Mouse (Mus musculus): Measurements from ENCODE around the gene Chst11.

Chst11 gene

GRCm38 (mm10) chr10:83215559-83215958, 230.3 kb downstream of the Chst11 start:
- DNase-seq (ENCODE audit: low spot score) = no peak

GRCm38 (mm10) chr10:83217256-83217655, 232.0 kb downstream of the Chst11 start:
- DNase-seq (ENCODE audit: low spot score) = no peak

GRCm38 (mm10) chr10:83218778-83219177, 233.5 kb downstream of the Chst11 start:
- no peak for DNase-seq (ENCODE audit: low spot score)

GRCm38 (mm10) chr10:83219729-83220128, 234.4 kb downstream of the Chst11 start:
- peak; percentile 41 for DNase-seq (ENCODE audit: low spot score)

- DNase-seq (ENCODE audit: low spot score) = no peak
These were observed 234.9 kb downstream of the Chst11 start for GRCm38 (mm10) chr10:83220217-83220616.

GRCm38 (mm10) chr10:83220847-83221246, 235.5 kb downstream of the Chst11 start:
- no peak for DNase-seq (ENCODE audit: low spot score)

- DNase-seq (ENCODE audit: low spot score) = no peak
These were observed 239.7 kb downstream of the Chst11 start for GRCm38 (mm10) chr10:83224999-83225398.

- no peak for DNase-seq (ENCODE audit: low spot score)
These were observed 243.3 kb downstream of the Chst11 start for GRCm38 (mm10) chr10:83228626-83229025.

- DNase-seq (ENCODE audit: low spot score) = no peak
These were observed 248.7 kb downstream of the Chst11 start for GRCm38 (mm10) chr10:83233967-83234366.

- DNase-seq (ENCODE audit: low spot score) = no peak
These were observed 249.1 kb downstream of the Chst11 start for GRCm38 (mm10) chr10:83234391-83234790.

GRCm38 (mm10) chr10:83242106-83242686, 256.9 kb downstream of the Chst11 start:
- DNase-seq (ENCODE audit: low spot score) = no peak

- no peak for DNase-seq (ENCODE audit: low spot score)
These were observed 258.8 kb downstream of the Chst11 start for GRCm38 (mm10) chr10:83244131-83244530.
